ENCODE assay signal across 19 mouse cellular contexts in the genomic region with DNA sequence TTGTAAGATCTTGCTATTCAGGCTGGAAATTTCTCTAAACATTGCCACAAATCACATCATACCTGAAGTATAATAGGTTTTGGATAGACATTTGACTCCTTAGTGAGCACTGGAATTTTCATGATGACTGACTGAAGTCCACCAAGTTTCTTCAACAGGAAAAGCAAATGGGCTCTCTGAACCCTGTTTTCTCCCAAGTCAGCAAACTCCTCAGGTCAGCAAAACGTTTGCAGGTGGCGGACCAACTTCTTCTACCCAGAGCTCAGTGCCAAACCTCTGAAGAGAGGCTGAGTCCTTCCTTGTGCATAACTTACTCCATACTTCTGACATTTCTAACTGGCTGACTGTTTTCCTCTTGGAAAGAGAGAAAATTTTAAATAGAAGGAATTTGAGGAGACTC.
DNase-seq lines count a peak whose midpoint lies in the region; ATAC-seq and TF ChIP-seq lines count a peak whose summit lies in the region.
"Had no signal": no experiment of that assay in that cellular context is flagged by ENCODE, and none has a peak within 500 bp of the region (broad histone marks: within the 10 kb centered on the region; RNA-seq: fewer than 3 reads in every experiment).

No protein-coding gene starts in this region.

- no peak for TF ChIP-seq POLR2A in kidney, adult 2 months (IDR thresholded peaks at IDR 0.05; ENCODE audit: low read depth, low read length)

- H3K36me3 ChIP-seq in kidney, adult 2 months (ENCODE audit: control insufficient read depth, insufficient read depth, low read length), result no peaks in the 10 kb centered on the region
- no peaks in the 10 kb centered on the region for H3K36me3 ChIP-seq in kidney, embryonic 15.5 days
- H3K36me3 ChIP-seq: G1E had no signal

- TF ChIP-seq CTCF in kidney, adult 2 months (conservative IDR thresholded peaks at IDR 0.05; ENCODE audit: insufficient read depth, insufficient read length, low read depth, low read length), result no peak

- H3K4me3 ChIP-seq in kidney, adult 2 months (ENCODE audit: insufficient read depth, low read depth, low read length), result no peak overlapping the region
- H3K4me3 ChIP-seq in kidney, embryonic 15.5 days (replicated peaks), result no peak overlapping the region

- no peak overlapping the region for H3K4me2 ChIP-seq in kidney, embryonic 15.5 days

- DNase-seq in kidney, adult 2 months, result peak; percentile 59
- peak; percentile 56 for DNase-seq in kidney, adult 9 months
- DNase-seq in kidney, postnatal 25 days, result no peak
- DNase-seq: adrenal gland, adult 2 months; adrenal gland, adult 8-10 months; adrenal gland, postnatal 10 days; adrenal gland, postnatal 14 days; adrenal gland, postnatal 25 days; adrenal gland, postnatal 36 days; B cell, adult 2 months; cerebellum, adult 11 months; cerebellum, adult 11-12 months; cerebellum, adult 18-20 months had no signal

- no peak overlapping the region for H3K27ac ChIP-seq in kidney, adult 2 months (ENCODE audit: insufficient read depth, low read depth, low read length)
- H3K27ac ChIP-seq in kidney, embryonic 15.5 days, result no peak overlapping the region

- ATAC-seq in kidney, embryonic 15.5 days (replicated peaks; ENCODE audit: low FRiP score), result no peak
- ATAC-seq: activated CD4-positive, CD25-positive, alpha-beta regulatory T cell, adult 4 months; CD4-positive, CD25-positive, alpha-beta regulatory T cell, adult 4 months; Patski had no signal

- no peaks in the 10 kb centered on the region for H3K27me3 ChIP-seq in kidney, adult 2 months (replicated peaks; ENCODE audit: control insufficient read depth, insufficient read depth, low read length)
- no peaks in the 10 kb centered on the region for H3K27me3 ChIP-seq in kidney, embryonic 15.5 days
- H3K27me3 ChIP-seq: CH12.LX, Patski had no signal

- no peaks in the 10 kb centered on the region for H3K9me3 ChIP-seq in kidney, embryonic 15.5 days (replicated peaks)

- 39% methylated on average over 2 of the region's 2 CpGs for WGBS in kidney, adult 2 months
- WGBS in kidney, embryonic 15.5 days, result 82% methylated on average over 2 of the region's 2 CpGs

- H3K9ac ChIP-seq in kidney, embryonic 15.5 days, result no peak overlapping the region

- peaks cover 2% of the 10 kb centered on the region; the same call in 1 of the 2 replicates for H3K4me1 ChIP-seq in kidney, adult 2 months (ENCODE audit: control insufficient read depth, insufficient read depth, low read length)
- H3K4me1 ChIP-seq in kidney, embryonic 15.5 days, result no peaks in the 10 kb centered on the region

Comparison
In these comparisons a context has a peak if more than half of its experiments do, and no peak if none do; other contexts are left out.
1. DNase-seq: peak in kidney, adult 2 months (single experiment) and kidney, adult 9 months (single experiment); none in kidney, postnatal 25 days (0 of 2).